Mouse (Mus musculus) limb, embryonic 11.5 days (tissue): ENCODE results near the gene Stk25. TPM values are rescaled to one million over a fixed set of nuclear protein-coding genes. Genes with fewer than 3 reads are reported as not detected.

ENCODE experiments used
- ATAC-seq: fragments of 200-750 bp; cut with Nextera tagmentation; 2 replicates; pipeline ENCODE4 v1.8.0; 2017; ENCODE audit warnings: low read depth; ENCODE audit not compliant: insufficient number of reproducible peaks, low FRiP score, low TSS enrichment
- DNase-seq: peaks from one replicate; pipeline ENCODE4 v3.0.0-alpha.2; 2015; ENCODE audit warnings: low spot score
- H3K27ac ChIP-seq: fragments of 300-500 bp; sonication (generic); replicated peaks from 2 replicates; pipeline ENCODE4 v1.5.1; 2014; ENCODE audit warnings: low read depth, mild to moderate bottlenecking, low read length
- H3K27me3 ChIP-seq: fragments of 300-500 bp; sonication (generic); 2 replicates; pipeline ENCODE4 v1.6.1; 2014; ENCODE audit warnings: mild to moderate bottlenecking, low read length, mixed read lengths; ENCODE audit not compliant: control insufficient read depth, insufficient read depth
- H3K36me3 ChIP-seq: fragments of 300-500 bp; sonication (generic); 2 replicates; pipeline ENCODE4 v1.6.1; 2014; ENCODE audit warnings: mild to moderate bottlenecking, low read length, moderate library complexity, mixed read lengths; ENCODE audit not compliant: control insufficient read depth, insufficient read depth
- H3K4me1 ChIP-seq: fragments of 300-500 bp; sonication (generic); 2 replicates; pipeline ENCODE4 v1.6.1; 2014; ENCODE audit warnings: low read length, mixed read lengths; ENCODE audit not compliant: control insufficient read depth, insufficient read depth
- H3K4me2 ChIP-seq: fragments of 300-500 bp; sonication (generic); 2 replicates; pipeline ENCODE4 v1.6.1; 2014; ENCODE audit warnings: low read depth, mild to moderate bottlenecking, moderate library complexity; ENCODE audit not compliant: severe bottlenecking
- H3K4me3 ChIP-seq: fragments of 300-500 bp; sonication (generic); 2 replicates; pipeline ENCODE4 v1.5.1; 2014; ENCODE audit warnings: low read depth, low read length
- H3K9ac ChIP-seq: fragments of 300-500 bp; sonication (generic); 2 replicates; pipeline ENCODE4 v1.6.1; 2014; ENCODE audit warnings: mild to moderate bottlenecking, low read length
- H3K9me3 ChIP-seq: fragments of 300-500 bp; sonication (generic); 2 replicates; pipeline ENCODE4 v1.6.1; 2016; ENCODE audit warnings: low read length; ENCODE audit not compliant: control insufficient read depth
- WGBS: fragments of 180-500 bp; shearing (Covaris S2); extraction: QIAGEN DNeasy Blood & Tissue Kit; methylation state at CpG from one replicate; pipeline ENCODE4 v1.1.7; 2014; 5-methylcytosine and 5-hydroxymethylcytosine counted together
- polyA plus RNA-seq: library from polyadenylated mRNA; unstranded; fragments of >200 nt; fragmentation: Nextera tagmentation; extraction: Ambion mirVana; gene quantifications from 2 replicates; pipeline ENCODE4 v1.2.1, GENCODE M21; 2014

Gene Stk25
- polyA plus RNA-seq, 1 experiment from 2014 or later: 182 TPM

GRCm38 (mm10) chr1:93693943-93694342, 35.5 kb upstream of the Stk25 start:
- H3K9me3 ChIP-seq: no peaks in the 10 kb centered on the region
- ATAC-seq (no peak), DNase-seq (no peak)
- no peaks in the 10 kb centered on the region for H3K27me3 ChIP-seq
- 94% methylated on average over 10 of the region's 10 CpGs for WGBS
- H3K4me1 ChIP-seq: 0 out of 2 replicates have a peak, but pooled peaks cover 3% of the 10 kb centered on the region
- H3K4me2 ChIP-seq: no peak overlapping the region
- H3K9ac ChIP-seq: no peak overlapping the region
- H3K27ac ChIP-seq: no peak overlapping the region
- 0 out of 2 replicates have a peak, but pooled peaks cover 2% of the 10 kb centered on the region for H3K36me3 ChIP-seq
- H3K4me3 ChIP-seq: no peak overlapping the region

GRCm38 (mm10) chr1:93693502-93693901, 35.0 kb upstream of the Stk25 start:
- WGBS: 95% methylated on average over 3 of the region's 3 CpGs
- ATAC-seq: no peak
- Histone ChIP-seq H3K4me2 (no peak overlapping the region), H3K36me3 (0 out of 2 replicates have a peak, but pooled peaks cover 2% of the 10 kb centered on the region), H3K27me3 (no peaks in the 10 kb centered on the region), H3K9ac (no peak overlapping the region), H3K4me3 (no peak overlapping the region), H3K27ac (no peak overlapping the region), H3K9me3 (no peaks in the 10 kb centered on the region), H3K4me1 (0 out of 2 replicates have a peak, but pooled peaks cover 3% of the 10 kb centered on the region)
- DNase-seq: no peak

DNA sequence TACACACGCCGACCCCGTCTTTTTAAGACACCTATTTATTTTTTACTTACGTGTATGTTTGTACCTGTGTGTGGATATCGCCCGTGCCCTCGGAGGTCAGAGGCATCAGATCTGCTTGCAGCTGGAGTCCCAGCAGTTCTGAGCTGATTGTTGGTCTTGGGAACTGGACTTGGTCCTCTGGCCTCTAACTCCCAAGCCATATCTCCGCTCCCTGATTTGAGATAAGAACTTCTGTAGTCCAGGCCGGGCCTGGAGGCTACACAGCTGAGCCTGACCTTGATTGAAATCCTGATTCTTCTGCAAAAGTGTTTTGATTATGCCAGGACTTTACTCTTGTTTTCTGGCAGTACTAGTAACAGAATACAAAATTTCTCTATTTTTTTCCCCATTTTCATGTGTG, 34.3 kb upstream of the Stk25 start:
- H3K4me2 ChIP-seq: no peak overlapping the region
- WGBS: 93% methylated on average over 9 of the region's 9 CpGs
- H3K4me1 ChIP-seq: 0 out of 2 replicates have a peak, but pooled peaks cover 3% of the 10 kb centered on the region
- H3K36me3 ChIP-seq: peaks cover 1% of the 10 kb centered on the region; the same call in 1 of the 2 replicates
- no peaks in the 10 kb centered on the region for H3K9me3 ChIP-seq
- no peak for DNase-seq
- ATAC-seq: no peak
- no peak overlapping the region for H3K9ac ChIP-seq
- H3K4me3 ChIP-seq: no peak overlapping the region
- no peaks in the 10 kb centered on the region for H3K27me3 ChIP-seq
- no peak overlapping the region for H3K27ac ChIP-seq

GRCm38 (mm10) chr1:93691786-93692357, 33.4 kb upstream of the Stk25 start:
- no peaks in the 10 kb centered on the region for H3K27me3 ChIP-seq
- H3K36me3 ChIP-seq: no peaks in the 10 kb centered on the region; the same call in 1 of the 2 replicates
- H3K9me3 ChIP-seq: no peaks in the 10 kb centered on the region
- H3K27ac ChIP-seq: no peak overlapping the region
- H3K4me1 ChIP-seq: no peaks in the 10 kb centered on the region; the same call in 1 of the 2 replicates
- H3K4me3 ChIP-seq: no peak overlapping the region
- ATAC-seq (no peak), DNase-seq (no peak)
- H3K4me2 ChIP-seq: no peak overlapping the region
- 84% methylated on average over 10 of the region's 10 CpGs for WGBS
- H3K9ac ChIP-seq: no peak overlapping the region

DNA sequence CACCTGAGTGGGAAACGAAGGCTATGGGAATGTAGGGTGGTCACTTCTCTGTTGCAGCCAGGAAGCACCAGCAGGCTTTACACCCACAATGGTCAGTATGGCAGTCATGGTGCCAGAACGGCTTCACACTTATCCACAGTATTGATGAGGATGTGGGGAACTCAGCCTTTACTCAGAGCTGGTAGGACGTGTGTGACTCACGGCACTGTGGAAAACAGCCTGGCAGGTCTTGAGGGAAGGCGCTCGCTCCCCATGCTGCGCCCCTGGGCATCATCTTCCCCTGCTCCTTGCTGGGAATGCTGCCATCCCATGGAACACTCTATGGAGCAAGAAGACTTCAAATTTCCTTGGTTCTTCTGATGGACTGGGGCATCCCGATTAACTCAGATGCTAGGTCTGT, 32.6 kb upstream of the Stk25 start:
- no peak for ATAC-seq
- Histone ChIP-seq H3K9ac (no peak overlapping the region), H3K4me1 (peaks cover 3% of the 10 kb centered on the region; the same call in 1 of the 2 replicates), H3K9me3 (no peaks in the 10 kb centered on the region), H3K4me2 (no peak overlapping the region), H3K4me3 (no peak overlapping the region), H3K27ac (no peak overlapping the region), H3K27me3 (no peaks in the 10 kb centered on the region), H3K36me3 (no peaks in the 10 kb centered on the region; the same call in 1 of the 2 replicates)
- WGBS: 88% methylated on average over 8 of the region's 8 CpGs
- DNase-seq: no peak

DNA sequence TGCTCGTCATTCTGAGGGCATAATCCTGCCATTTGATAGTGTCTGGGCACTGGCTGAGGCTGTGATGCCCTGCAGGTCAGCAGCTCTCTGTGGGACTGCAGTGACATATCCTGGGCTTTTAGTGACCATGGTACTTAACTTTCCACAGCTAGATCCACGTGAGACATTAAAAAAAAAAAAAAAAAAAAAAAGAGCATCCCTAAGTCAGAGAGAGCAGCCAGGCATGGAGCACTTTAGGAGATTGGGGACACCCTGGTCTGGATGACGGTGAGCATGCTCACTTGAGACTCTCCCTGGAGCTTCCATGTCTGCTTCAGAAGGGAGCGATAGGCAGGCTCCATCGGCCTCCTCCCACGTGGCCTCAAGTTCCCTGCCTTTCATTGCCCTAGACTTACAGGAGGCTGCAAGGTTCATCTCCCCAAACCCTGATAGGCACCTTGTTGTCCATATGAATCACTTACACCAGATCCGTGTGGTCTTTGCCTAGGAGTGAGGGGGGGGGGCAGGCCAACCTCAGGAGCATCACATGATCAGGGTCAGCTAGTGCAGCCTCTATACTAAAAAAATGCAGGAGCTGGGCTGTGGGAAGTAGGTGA, 31.5 kb upstream of the Stk25 start:
- Histone ChIP-seq H3K27ac (no peak overlapping the region), H3K4me3 (no peak overlapping the region), H3K27me3 (no peaks in the 10 kb centered on the region), H3K4me2 (no peak overlapping the region), H3K9me3 (no peaks in the 10 kb centered on the region), H3K9ac (no peak overlapping the region), H3K36me3 (no peaks in the 10 kb centered on the region; the same call in 1 of the 2 replicates), H3K4me1 (peaks cover 3% of the 10 kb centered on the region; the same call in 1 of the 2 replicates)
- 88% methylated on average over 7 of the region's 7 CpGs for WGBS
- DNase-seq (no peak), ATAC-seq (no peak)

DNA sequence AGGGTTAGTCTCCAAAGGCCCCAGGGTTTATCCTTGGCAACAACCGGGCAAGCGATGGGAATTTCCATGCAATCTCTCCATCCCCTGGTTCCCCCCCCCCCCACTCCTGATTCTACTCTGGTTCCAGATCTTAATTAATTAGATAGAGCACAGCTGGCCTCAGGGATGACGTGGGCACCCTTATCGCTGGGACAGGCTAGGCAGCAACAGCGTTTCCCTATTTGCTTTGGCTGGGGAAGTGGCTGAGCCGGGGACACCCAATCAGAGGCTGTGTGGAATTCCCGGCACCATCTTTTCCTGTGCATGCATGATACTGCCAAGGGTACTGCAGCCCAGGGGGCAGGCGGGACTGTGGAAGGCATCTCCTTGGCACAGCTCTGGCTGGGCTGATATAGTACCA, 29.7 kb upstream of the Stk25 start:
- DNase-seq (no peak), ATAC-seq (no peak)
- 88% methylated on average over 8 of the region's 8 CpGs for WGBS
- Histone ChIP-seq H3K27ac (no peak overlapping the region), H3K36me3 (no peaks in the 10 kb centered on the region; the same call in 1 of the 2 replicates), H3K4me2 (no peak overlapping the region), H3K9me3 (no peaks in the 10 kb centered on the region), H3K9ac (no peak overlapping the region), H3K4me3 (no peak overlapping the region), H3K27me3 (peaks cover 2% of the 10 kb centered on the region; the same call in 1 of the 2 replicates), H3K4me1 (peaks cover 3% of the 10 kb centered on the region; the same call in 1 of the 2 replicates)

GRCm38 (mm10) chr1:93686961-93687320, 28.5 kb upstream of the Stk25 start:
- Histone ChIP-seq H3K27ac (no peak overlapping the region), H3K27me3 (peaks cover 2% of the 10 kb centered on the region; the same call in 1 of the 2 replicates), H3K4me1 (peaks cover 3% of the 10 kb centered on the region; the same call in 1 of the 2 replicates), H3K9me3 (no peaks in the 10 kb centered on the region), H3K4me2 (peak overlapping the region; percentile 80), H3K4me3 (peak overlapping the region; percentile 58), H3K9ac (peak overlapping the region; percentile 57), H3K36me3 (no peaks in the 10 kb centered on the region; the same call in 1 of the 2 replicates)
- ATAC-seq: no peak
- WGBS: 73% methylated on average over 3 of the region's 3 CpGs
- DNase-seq: no peak
